Mouse (Mus musculus) layer of hippocampus, adult 11-12 months (tissue): ENCODE measurements at regions not wholly inside any gene's neighbourhood (a gene's known extent, or its start where the extent isn't known, plus 50 kb on each side); places are given as distances from the start of the nearest gene placed in this dataset.

ENCODE experiments used
- DNase-seq: peaks from one replicate; pipeline ENCODE4 v3.0.0; 2022; ENCODE audit warnings: low spot score

GRCm38 (mm10) chr5:128550736-128551135 lies 49.9 kb upstream of the Fzd10 start:
- DNase-seq = no peak

GRCm38 (mm10) chr5:128549811-128550210 lies 50.8 kb upstream of the Fzd10 start:
- DNase-seq = no peak

- no peak for DNase-seq
Measured at GRCm38 (mm10) chr5:128542049-128542448, 58.6 kb upstream of the Fzd10 start.

DNA sequence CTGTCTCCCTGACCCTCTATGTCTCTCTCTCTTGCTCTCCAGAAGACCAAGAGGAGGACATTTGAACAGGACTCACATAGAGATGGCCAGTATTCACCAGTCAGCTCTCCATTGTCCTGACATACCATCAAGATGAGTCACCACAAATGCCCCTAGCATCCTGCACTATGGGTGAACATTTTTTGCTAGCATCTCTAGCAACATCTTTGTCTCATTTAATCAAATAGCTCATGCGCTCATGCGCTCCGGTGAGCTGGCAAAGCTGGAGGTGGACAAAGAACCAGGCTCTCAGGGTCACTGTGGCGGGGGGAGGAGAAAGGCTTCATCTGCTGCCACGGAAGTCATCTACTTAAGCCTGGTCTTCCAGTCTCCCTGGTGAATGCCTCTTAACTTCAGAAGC lies 62.0 kb upstream of the Fzd10 start:
- no peak for DNase-seq

GRCm38 (mm10) chr5:128537218-128537617 lies 63.4 kb upstream of the Fzd10 start:
- no peak for DNase-seq

DNA sequence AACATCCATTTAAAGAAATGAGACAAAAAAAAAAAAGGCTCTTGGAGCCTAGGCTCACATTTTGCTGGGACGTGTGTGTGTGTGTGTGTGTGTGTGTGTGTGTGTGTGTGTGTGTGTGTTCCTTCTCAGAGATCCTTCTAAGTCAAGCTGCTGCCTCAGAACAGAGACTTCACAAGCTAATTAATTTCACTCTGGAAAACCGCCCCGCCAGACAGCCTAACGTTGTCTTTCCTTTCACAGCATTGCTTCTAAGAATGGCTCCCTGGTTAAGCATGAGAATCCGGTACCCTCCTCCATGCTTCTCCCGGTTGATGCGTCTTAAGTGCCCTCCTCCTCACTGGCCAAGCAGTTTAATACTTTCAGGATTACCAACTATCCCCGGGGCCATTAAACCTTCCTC lies 64.3 kb upstream of the Fzd10 start:
- DNase-seq = no peak

GRCm38 (mm10) chr5:128527241-128527640 lies 73.4 kb upstream of the Fzd10 start:
- DNase-seq = no peak

GRCm38 (mm10) chr5:128526432-128526831 lies 74.2 kb upstream of the Fzd10 start:
- DNase-seq = no peak

- no peak for DNase-seq
Measured at GRCm38 (mm10) chr5:128524377-128525280, 76.0 kb upstream of the Fzd10 start.

DNA sequence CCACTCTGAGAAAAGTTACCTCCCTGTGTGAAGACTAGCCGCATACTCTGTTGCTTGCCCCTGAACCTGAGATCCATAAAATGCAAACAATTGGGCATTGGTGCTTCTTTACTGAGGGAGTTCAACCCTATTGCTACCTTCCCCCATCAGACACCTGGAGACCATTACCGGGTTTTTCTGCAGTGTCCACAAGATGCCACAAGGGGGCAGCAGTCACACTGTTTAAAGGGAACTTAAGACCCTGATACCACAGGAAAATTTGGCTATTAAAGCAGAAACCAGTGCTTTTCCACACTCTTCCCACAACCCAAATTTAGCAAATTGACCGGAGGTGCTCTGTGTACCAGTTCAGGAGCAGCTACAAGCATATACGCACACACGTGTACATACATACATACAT lies 78.0 kb upstream of the Fzd10 start:
- peak; percentile 40 for DNase-seq

DNA sequence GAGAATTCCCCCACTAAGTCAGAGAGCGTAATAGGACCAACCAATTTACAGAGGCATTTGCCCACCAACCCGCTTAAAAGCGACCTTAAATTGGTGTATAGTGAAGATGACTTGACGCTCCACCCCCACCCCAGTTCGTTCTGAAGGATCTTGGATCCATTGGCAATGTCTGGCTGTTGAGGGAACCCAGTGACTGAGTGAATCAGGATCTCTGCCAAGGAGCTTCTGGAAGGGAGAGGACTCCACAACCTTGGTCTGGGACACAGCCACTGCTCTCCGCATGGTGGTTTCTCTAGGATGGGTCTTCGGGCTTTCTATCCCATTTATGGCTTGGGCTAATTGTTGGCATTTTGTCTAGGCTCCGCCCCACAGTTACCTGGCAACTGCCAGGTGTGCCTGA lies 83.3 kb upstream of the Fzd10 start:
- no peak for DNase-seq

DNA sequence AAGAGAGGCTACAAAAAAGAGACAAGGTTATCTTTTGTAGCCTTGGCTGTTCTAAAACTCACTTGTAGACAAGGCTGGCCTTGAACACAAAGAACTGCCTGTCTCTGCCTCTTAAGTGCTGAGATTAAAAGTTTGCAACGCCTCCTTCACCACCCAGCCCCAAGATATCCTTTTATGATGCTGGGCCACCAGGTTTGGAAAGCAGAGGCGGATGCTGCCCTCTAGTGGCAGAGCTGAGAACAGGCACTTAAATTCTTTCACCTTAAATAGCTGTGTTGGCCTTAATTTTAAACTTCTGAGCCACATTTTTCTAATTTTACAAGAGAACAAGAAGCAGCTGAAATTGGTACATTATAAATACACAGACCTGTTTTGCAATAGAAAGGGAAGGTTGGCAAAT lies 82.5 kb upstream of the Tmem132d start:
- DNase-seq = no peak

GRCm38 (mm10) chr5:128513261-128513660 lies 80.4 kb upstream of the Tmem132d start:
- peak; percentile 68 for DNase-seq

DNA sequence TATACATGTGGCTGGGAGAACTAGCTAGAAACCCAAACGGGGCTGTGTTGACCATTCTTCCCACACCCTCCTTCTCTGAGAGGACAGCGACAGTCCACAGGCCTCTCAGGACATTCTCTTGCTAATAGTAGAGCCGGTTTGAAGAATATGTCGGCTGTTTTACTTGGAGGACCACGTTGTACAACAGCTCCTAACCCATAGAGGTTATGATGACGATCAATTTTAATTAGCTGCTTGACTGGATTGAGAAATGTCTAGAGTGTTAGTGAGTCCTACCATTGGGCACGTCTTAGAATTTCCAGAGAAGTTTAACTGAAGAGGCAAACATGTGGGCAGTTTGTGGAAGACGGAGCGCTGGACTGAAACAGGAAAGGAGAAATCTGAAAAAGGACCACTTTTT lies 79.7 kb upstream of the Tmem132d start:
- no peak for DNase-seq

DNA sequence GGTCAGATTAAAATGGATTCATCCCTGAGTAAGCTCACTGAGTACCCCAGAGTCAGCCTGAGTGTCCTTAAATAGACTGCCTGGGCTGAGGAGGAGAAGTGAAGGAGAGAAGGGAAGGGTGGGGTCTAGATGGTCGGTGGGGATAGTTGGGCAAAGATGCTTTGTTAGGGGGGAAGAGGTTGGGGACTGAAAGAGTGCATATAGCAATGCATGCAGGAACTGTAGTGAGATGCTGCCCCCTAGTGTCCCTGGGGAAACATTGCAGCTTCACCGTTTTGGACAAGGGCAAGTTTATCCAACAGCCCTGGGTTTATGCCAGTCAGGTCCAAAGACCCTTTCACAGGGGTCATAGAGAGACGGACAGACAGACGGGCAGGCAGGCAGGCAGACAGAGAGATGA lies 71.6 kb upstream of the Tmem132d start:
- DNase-seq = peak; percentile 20

DNA sequence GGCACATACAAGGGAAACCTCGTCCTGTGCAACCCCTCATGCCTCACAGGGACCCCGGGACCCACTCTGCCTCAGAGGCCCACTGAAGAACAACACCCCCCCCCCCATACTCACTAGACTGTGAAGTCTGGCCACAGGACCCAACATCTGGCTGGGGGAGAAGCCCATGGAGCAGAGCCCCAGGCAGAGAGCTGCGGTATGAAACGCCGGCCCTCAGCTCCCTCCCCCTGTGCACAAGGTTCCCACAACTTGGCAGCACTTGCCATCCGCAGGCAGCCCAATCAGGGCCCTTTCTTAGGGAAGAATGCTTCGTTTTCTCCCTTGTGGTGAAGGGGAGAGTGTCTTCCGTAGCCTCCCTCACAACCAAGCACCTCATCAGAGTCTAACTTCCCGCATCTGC lies 66.6 kb upstream of the Tmem132d start:
- DNase-seq = no peak

- DNase-seq = peak; percentile 68
Measured at GRCm38 (mm10) chr5:128499033-128499432, 66.2 kb upstream of the Tmem132d start.

GRCm38 (mm10) chr5:128492541-128492940 lies 59.7 kb upstream of the Tmem132d start:
- DNase-seq = no peak

DNA sequence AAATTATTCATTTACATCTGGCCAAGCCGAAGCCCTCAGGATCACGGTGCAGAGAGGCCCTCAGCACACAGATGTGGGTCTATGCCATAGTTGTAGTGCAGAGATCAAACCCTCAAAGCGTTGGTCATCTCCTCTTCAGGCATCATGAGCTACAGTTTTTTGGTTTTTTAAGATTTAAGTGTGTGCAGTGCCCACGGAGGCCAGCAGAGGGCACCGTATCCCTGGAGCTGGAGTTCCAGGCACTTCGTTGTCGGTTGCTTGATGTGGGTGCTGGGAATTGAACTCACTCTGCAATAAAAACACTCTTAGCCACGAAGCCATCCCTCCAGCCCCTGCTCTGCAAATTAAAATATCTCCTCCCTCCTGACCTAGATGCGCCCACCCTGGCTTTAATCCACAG lies 58.3 kb upstream of the Tmem132d start:
- DNase-seq = no peak

DNA sequence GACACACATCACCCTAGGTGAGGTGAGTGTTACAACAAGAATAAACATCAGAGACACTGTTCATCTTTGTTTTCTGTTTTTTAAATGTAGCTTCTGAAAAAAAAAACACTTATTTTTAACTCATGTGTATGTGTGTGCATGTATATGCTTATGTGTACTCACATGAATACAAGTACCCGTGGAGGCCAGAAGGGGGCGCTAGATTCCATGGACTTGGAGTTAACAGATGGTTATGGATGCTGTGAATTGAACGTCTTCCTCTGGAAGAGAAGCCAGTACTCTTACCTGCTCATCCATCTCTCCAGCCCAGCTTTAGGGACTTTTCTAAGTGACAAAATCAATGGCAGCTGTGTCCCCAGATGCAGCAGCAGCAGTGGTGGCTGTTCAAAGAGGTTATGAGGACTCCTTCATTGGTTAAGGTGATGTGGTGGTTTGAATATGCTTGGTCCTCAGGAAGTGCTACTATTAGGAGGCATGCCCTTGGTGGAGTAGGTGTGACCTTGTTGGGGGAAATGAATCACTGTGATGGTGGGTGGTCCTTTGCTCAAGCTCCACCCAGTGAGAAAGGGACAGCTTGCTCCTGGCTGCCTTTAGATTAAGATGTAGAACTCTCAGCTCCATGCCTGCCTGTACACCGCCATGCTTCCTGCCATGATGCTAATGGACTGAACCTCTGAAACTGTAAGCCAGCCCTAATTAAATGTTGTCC lies 56.1 kb upstream of the Tmem132d start:
- no peak for DNase-seq

- DNase-seq = no peak
Measured at GRCm38 (mm10) chr5:128487371-128487770, 54.5 kb upstream of the Tmem132d start.

- DNase-seq = no peak
Measured at GRCm38 (mm10) chr5:128484116-128484515, 51.2 kb upstream of the Tmem132d start.

GRCm38 (mm10) chr5:128483441-128483810 lies 50.5 kb upstream of the Tmem132d start:
- DNase-seq = no peak
